Mouse (Mus musculus): ENCODE data around the gene Doc2a. TPM values are rescaled to one million over a fixed set of nuclear protein-coding genes. Genes with fewer than 3 reads are reported as not detected.

Doc2a gene
- polyA plus RNA-seq, 1 experiment = not detected

GRCm38 (mm10) chr7:126847421-126848398 lies 494 bp downstream of the Doc2a start:
- no peak overlapping the region for H3K27ac ChIP-seq (replicated peaks; ENCODE audit: low read depth, low read length)
- H3K4me3 ChIP-seq (ENCODE audit: insufficient read depth, low read depth, low read length) = peak overlapping the region; percentile 32
- H3K4me1 ChIP-seq (ENCODE audit: control insufficient read depth, insufficient read depth, insufficient read length, low read length) = no peaks in the 10 kb centered on the region

GRCm38 (mm10) chr7:126848794-126849193 lies 1.6 kb downstream of the Doc2a start:
- Histone ChIP-seq H3K27ac (replicated peaks; ENCODE audit: low read depth, low read length) (no peak overlapping the region), H3K4me3 (ENCODE audit: insufficient read depth, low read depth, low read length) (no peak overlapping the region), H3K4me1 (ENCODE audit: control insufficient read depth, insufficient read depth, insufficient read length, low read length) (no peaks in the 10 kb centered on the region)

GRCm38 (mm10) chr7:126850161-126850560 lies 2.9 kb downstream of the Doc2a start:
- Histone ChIP-seq H3K27ac (replicated peaks; ENCODE audit: low read depth, low read length) (no peak overlapping the region), H3K4me1 (ENCODE audit: control insufficient read depth, insufficient read depth, insufficient read length, low read length) (no peaks in the 10 kb centered on the region), H3K4me3 (ENCODE audit: insufficient read depth, low read depth, low read length) (no peak overlapping the region)

GRCm38 (mm10) chr7:126851192-126851591 lies 4.0 kb downstream of the Doc2a start:
- Histone ChIP-seq H3K4me1 (ENCODE audit: control insufficient read depth, insufficient read depth, insufficient read length, low read length) (no peaks in the 10 kb centered on the region), H3K27ac (replicated peaks; ENCODE audit: low read depth, low read length) (no peak overlapping the region), H3K4me3 (ENCODE audit: insufficient read depth, low read depth, low read length) (no peak overlapping the region)

GRCm38 (mm10) chr7:126853454-126853853 lies 6.2 kb downstream of the Doc2a start:
- H3K4me1 ChIP-seq (ENCODE audit: control insufficient read depth, insufficient read depth, insufficient read length, low read length) = no peaks in the 10 kb centered on the region
- H3K27ac ChIP-seq (replicated peaks; ENCODE audit: low read depth, low read length) = no peak overlapping the region
- H3K4me3 ChIP-seq (ENCODE audit: insufficient read depth, low read depth, low read length) = no peak overlapping the region

- no peaks in the 10 kb centered on the region for H3K4me1 ChIP-seq (ENCODE audit: control insufficient read depth, insufficient read depth, insufficient read length, low read length)
- H3K27ac ChIP-seq (replicated peaks; ENCODE audit: low read depth, low read length) = no peak overlapping the region
- H3K4me3 ChIP-seq (ENCODE audit: insufficient read depth, low read depth, low read length) = no peak overlapping the region
These were observed 8.4 kb downstream of the Doc2a start for GRCm38 (mm10) chr7:126855641-126856040.

GRCm38 (mm10) chr7:126856741-126857420 lies 9.7 kb downstream of the Doc2a start:
- H3K4me1 ChIP-seq (ENCODE audit: control insufficient read depth, insufficient read depth, insufficient read length, low read length) = peaks cover 4% of the 10 kb centered on the region; the same call in 1 of the 2 replicates
- no peak overlapping the region for H3K27ac ChIP-seq (replicated peaks; ENCODE audit: low read depth, low read length)
- no peak overlapping the region for H3K4me3 ChIP-seq (ENCODE audit: insufficient read depth, low read depth, low read length)

- Histone ChIP-seq H3K4me1 (ENCODE audit: control insufficient read depth, insufficient read depth, insufficient read length, low read length) (peaks cover 4% of the 10 kb centered on the region; the same call in 1 of the 2 replicates), H3K4me3 (ENCODE audit: insufficient read depth, low read depth, low read length) (peak overlapping the region; percentile 96), H3K27ac (replicated peaks; ENCODE audit: low read depth, low read length) (0 out of 2 replicates have a peak overlapping the region, but pooled peaks have one; percentile 74)
These were observed 13.8 kb downstream of the Doc2a start for GRCm38 (mm10) chr7:126860987-126861386.

GRCm38 (mm10) chr7:126861429-126862130 lies 14.4 kb downstream of the Doc2a start, which contains the start of gene Hirip3:
Gene Hirip3, plus strand, starts transcription at chr7:126861972.
- Histone ChIP-seq H3K4me3 (ENCODE audit: insufficient read depth, low read depth, low read length) (peak within 1 kb of the TSS; percentile 96), H3K4me1 (ENCODE audit: control insufficient read depth, insufficient read depth, insufficient read length, low read length) (peaks cover 4% of the 10 kb centered on the region; the same call in 1 of the 2 replicates), H3K27ac (replicated peaks; ENCODE audit: low read depth, low read length) (peak within 1 kb of the TSS; percentile 75)

- peak within 1 kb of the TSS; percentile 96 for H3K4me3 ChIP-seq (ENCODE audit: insufficient read depth, low read depth, low read length)
- peaks cover 4% of the 10 kb centered on the region; the same call in 1 of the 2 replicates for H3K4me1 ChIP-seq (ENCODE audit: control insufficient read depth, insufficient read depth, insufficient read length, low read length)
- peak within 1 kb of the TSS; percentile 75 for H3K27ac ChIP-seq (replicated peaks; ENCODE audit: low read depth, low read length)
These were observed 15.1 kb downstream of the Doc2a start, which contains the start of gene Ino80e for GRCm38 (mm10) chr7:126862147-126862784. Gene Ino80e, minus strand, starts transcription at chr7:126862377.

GRCm38 (mm10) chr7:126863791-126864190 lies 16.6 kb downstream of the Doc2a start:
- Histone ChIP-seq H3K4me1 (ENCODE audit: control insufficient read depth, insufficient read depth, insufficient read length, low read length) (peaks cover 4% of the 10 kb centered on the region; the same call in 1 of the 2 replicates), H3K4me3 (ENCODE audit: insufficient read depth, low read depth, low read length) (no peak overlapping the region), H3K27ac (replicated peaks; ENCODE audit: low read depth, low read length) (no peak overlapping the region)

- Histone ChIP-seq H3K27ac (replicated peaks; ENCODE audit: low read depth, low read length) (no peak overlapping the region), H3K4me3 (ENCODE audit: insufficient read depth, low read depth, low read length) (no peak overlapping the region), H3K4me1 (ENCODE audit: control insufficient read depth, insufficient read depth, insufficient read length, low read length) (no peaks in the 10 kb centered on the region)
These were observed 20.3 kb downstream of the Doc2a start for GRCm38 (mm10) chr7:126867534-126867933.

GRCm38 (mm10) chr7:126868003-126868402 lies 20.8 kb downstream of the Doc2a start:
- Histone ChIP-seq H3K4me1 (ENCODE audit: control insufficient read depth, insufficient read depth, insufficient read length, low read length) (no peaks in the 10 kb centered on the region), H3K4me3 (ENCODE audit: insufficient read depth, low read depth, low read length) (no peak overlapping the region), H3K27ac (replicated peaks; ENCODE audit: low read depth, low read length) (no peak overlapping the region)

GRCm38 (mm10) chr7:126869780-126870519 lies 22.7 kb downstream of the Doc2a start:
- no peaks in the 10 kb centered on the region for H3K4me1 ChIP-seq (ENCODE audit: control insufficient read depth, insufficient read depth, insufficient read length, low read length)
- H3K27ac ChIP-seq (replicated peaks; ENCODE audit: low read depth, low read length) = no peak overlapping the region
- no peak overlapping the region for H3K4me3 ChIP-seq (ENCODE audit: insufficient read depth, low read depth, low read length)

All from brown adipose tissue, adult 24 weeks (tissue).